Mouse (Mus musculus) midbrain, postnatal 0 days (tissue): Measurements from ENCODE around the gene Pcnp. TPM values are rescaled to one million over a fixed set of nuclear protein-coding genes. Genes with fewer than 3 reads are reported as not detected.

Experiments
- ATAC-seq: fragments of 200-750 bp; cut with Nextera tagmentation; 2 replicates; pipeline ENCODE4 v1.8.0; 2017; ENCODE audit warnings: moderate number of reproducible peaks, mild to moderate bottlenecking, moderate TSS enrichment, moderate library complexity; ENCODE audit not compliant: low FRiP score
- DNase-seq: peaks from one replicate; pipeline ENCODE4 v3.0.0-alpha.2; 2015; ENCODE audit warnings: low spot score
- H3K27ac ChIP-seq: fragments of 300-500 bp; sonication (generic); 2 replicates; pipeline ENCODE4 v1.5.1; 2014; ENCODE audit warnings: low read depth, mild to moderate bottlenecking, low read length, mixed read lengths
- H3K27me3 ChIP-seq: fragments of 300-500 bp; sonication (generic); 2 replicates; pipeline ENCODE4 v1.6.1; 2014; ENCODE audit warnings: low read length, control low read depth, mixed read lengths; ENCODE audit not compliant: insufficient read depth
- H3K36me3 ChIP-seq: fragments of 300-500 bp; sonication (generic); 2 replicates; pipeline ENCODE4 v1.6.1; 2014; ENCODE audit warnings: low read length, control low read depth, mixed read lengths; ENCODE audit not compliant: insufficient read depth
- H3K4me1 ChIP-seq: fragments of 300-500 bp; sonication (generic); 2 replicates; pipeline ENCODE4 v1.6.1; 2014; ENCODE audit warnings: mild to moderate bottlenecking, control low read depth, antibody characterized with exemption, low read length, mixed read lengths; ENCODE audit not compliant: insufficient read depth
- H3K4me2 ChIP-seq: fragments of 300-500 bp; sonication (generic); 2 replicates; pipeline ENCODE4 v1.6.1; 2014; ENCODE audit warnings: low read depth, mild to moderate bottlenecking, low read length, mixed read lengths; ENCODE audit not compliant: poor library complexity, severe bottlenecking
- H3K4me3 ChIP-seq: fragments of 300-500 bp; sonication (generic); 2 replicates; pipeline ENCODE4 v1.5.1; 2014; ENCODE audit warnings: low read depth, mild to moderate bottlenecking, low read length, moderate library complexity
- H3K9ac ChIP-seq: fragments of 300-500 bp; sonication (generic); replicated peaks from 2 replicates; pipeline ENCODE4 v1.6.1; 2014; ENCODE audit warnings: mild to moderate bottlenecking, low read length, moderate library complexity, mixed read lengths; ENCODE audit not compliant: poor library complexity, severe bottlenecking
- H3K9me3 ChIP-seq: fragments of 300-500 bp; sonication (generic); 2 replicates; pipeline ENCODE4 v1.6.1; 2016; ENCODE audit warnings: low read length, control low read depth
- CTCF ChIP-seq: IDR thresholded peaks from 2 replicates; pipeline ENCODE4 v1.5.1; 2016; ENCODE audit warnings: antibody characterized with exemption, mild to moderate bottlenecking
- WGBS: fragments of 180-500 bp; shearing (Covaris S2); extraction: QIAGEN DNeasy Blood & Tissue Kit; methylation state at CpG from one replicate; pipeline ENCODE4 v1.1.7; 2014; 5-methylcytosine and 5-hydroxymethylcytosine counted together
- polyA plus RNA-seq: library from polyadenylated mRNA; unstranded; fragments of >200 nt; fragmentation: Nextera tagmentation; extraction: Ambion mirVana; gene quantifications from 2 replicates; pipeline ENCODE4 v1.2.1, GENCODE M21; 2015
- total RNA-seq: library from RNA; depleted of rRNA; stranded (reverse); fragments of >200 nt; gene quantifications from 2 replicates; pipeline ENCODE4 v1.2.3, GENCODE M21; 2014

The Pcnp gene
- total and polyA plus RNA-seq, 2 experiments from 2014 or later, result 76.5 to 233 TPM

DNA sequence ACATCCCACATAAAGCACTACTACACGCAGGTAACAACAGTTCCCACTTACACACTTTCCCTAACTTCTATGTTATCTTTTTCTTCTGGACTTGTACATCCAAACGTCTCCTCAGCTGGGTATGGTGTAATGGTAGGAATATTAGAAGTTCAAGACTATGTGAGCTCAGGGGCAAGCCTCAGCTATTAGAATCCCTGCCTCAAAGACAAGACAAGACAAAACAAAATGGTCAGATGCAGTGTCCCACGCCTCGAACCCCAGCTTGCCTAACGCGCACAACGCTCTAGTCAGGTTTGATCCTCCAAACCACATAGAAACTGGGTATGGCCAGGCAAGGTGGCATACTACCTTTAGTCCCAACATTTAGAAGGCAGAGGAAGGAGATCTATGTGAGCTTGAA is 9.9 kb downstream of the Pcnp start:
- no peaks in the 10 kb centered on the region for H3K4me1 ChIP-seq
- H3K36me3 ChIP-seq, result peaks cover 27% of the 10 kb centered on the region

DNA sequence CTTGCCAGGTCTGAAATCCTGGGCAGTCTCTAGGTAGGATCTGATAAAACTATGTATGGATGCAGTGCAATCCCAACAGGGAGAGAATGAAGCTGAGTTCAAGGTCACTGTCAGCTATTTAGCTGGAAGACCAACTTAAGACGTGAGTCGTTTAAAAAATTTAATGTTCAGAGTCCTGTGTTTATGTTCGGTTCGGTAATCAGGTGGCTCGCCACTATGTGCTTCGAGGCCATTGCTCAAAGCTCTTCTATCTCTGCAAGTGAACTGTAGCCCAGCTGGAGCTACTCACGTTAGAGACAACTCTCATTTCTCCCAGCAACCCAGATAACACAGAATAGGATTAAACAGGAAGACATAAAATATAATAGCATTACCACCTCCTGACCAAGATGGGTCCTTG is 15.5 kb downstream of the Pcnp start:
- Histone ChIP-seq H3K4me3 (no peak overlapping the region), H3K9me3 (no peaks in the 10 kb centered on the region), H3K27me3 (no peaks in the 10 kb centered on the region), H3K9ac (no peak overlapping the region), H3K4me2 (no peak overlapping the region), H3K27ac (no peak overlapping the region), H3K36me3 (peaks cover 20% of the 10 kb centered on the region), H3K4me1 (no peaks in the 10 kb centered on the region)
- ATAC-seq (no peak), DNase-seq (no peak)
- no peak for TF ChIP-seq CTCF
- WGBS, result 84% methylated on average over 7 of the region's 7 CpGs

More for the DNA sequence above, 9.9 kb downstream of the Pcnp start:
- no peaks in the 10 kb centered on the region for H3K9me3 ChIP-seq
- ATAC-seq (no peak), DNase-seq (no peak)
- no peak overlapping the region for H3K4me3 ChIP-seq
- H3K9ac ChIP-seq, result no peak overlapping the region
- no peak overlapping the region for H3K4me2 ChIP-seq
- TF ChIP-seq CTCF, result no peak
- WGBS, result 99% methylated on average over 7 of the region's 7 CpGs
- no peaks in the 10 kb centered on the region for H3K27me3 ChIP-seq
- H3K27ac ChIP-seq, result no peak overlapping the region

DNA sequence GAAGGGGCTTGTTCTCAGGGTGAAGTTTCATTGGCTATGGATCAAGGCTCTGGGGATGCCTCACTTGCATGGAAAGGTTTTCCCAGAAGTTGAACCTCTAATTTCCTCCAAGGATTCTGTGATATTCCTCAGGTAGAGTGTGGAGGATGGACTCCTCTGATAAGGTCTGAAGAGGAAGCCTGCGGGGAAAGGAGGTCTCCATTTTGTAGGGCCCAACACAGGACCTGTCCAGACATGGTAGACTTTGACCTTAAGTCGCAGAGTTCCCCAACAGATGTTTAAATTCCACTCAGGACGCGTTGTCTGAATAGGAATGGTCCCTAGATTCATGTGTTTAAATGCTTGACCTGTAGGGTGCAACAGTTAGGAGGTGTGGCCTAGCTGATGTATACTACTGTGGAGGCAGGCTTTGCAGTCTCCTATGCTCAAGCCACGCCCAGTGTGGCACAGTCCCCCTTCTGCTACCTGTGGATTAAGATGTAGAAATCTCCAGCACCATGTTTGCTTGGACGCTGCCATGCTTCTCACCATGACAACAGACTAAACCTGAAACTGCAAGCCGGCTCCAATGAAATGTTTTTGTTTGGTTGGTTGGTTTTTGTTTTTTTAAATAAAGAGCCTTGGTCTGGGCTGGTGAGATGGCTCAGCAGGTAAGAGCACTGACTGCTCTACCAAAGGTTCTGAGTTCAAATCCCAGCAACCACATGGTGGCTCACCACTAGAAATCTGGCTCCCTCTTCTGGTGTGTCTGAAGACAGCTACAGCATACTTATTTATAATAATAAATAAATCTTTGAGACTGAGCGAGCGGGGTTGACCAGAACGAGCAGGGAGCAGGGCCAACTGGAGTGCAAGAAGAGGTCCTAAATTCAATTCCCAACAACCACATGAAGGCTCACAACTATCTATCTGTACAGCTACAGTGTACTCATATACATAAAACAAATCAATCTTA is 16.5 kb downstream of the Pcnp start:
- Histone ChIP-seq H3K27ac (no peak overlapping the region), H3K4me2 (no peak overlapping the region), H3K4me1 (no peaks in the 10 kb centered on the region), H3K27me3 (no peaks in the 10 kb centered on the region), H3K9me3 (no peaks in the 10 kb centered on the region), H3K4me3 (no peak overlapping the region), H3K9ac (no peak overlapping the region), H3K36me3 (peaks cover 15% of the 10 kb centered on the region)
- ATAC-seq, result peak; percentile 27; the same call in 1 of the 2 replicates
- WGBS, result 89% methylated on average over 10 of the region's 10 CpGs
- no peak for DNase-seq
- peak; percentile 29 for TF ChIP-seq CTCF

DNA sequence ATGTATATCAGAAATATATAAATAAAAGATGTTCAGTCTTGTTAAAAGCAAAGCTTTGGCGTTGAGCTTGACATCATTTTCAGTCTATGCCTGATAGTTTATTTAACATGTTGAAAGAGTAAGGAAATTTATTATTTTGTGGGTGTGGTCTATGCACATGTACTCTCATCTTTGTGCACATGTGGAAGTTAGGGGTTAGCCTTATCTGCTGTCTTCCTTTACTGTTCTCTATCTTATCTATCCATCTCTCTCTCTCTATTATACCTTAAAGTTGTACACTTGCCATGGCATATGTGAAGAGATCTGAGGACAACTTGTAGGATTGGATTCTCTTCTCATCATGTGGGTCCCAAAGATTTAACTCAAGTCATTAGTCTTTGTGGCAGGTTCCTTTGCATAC is 20.7 kb downstream of the Pcnp start:
- Histone ChIP-seq H3K9me3 (no peaks in the 10 kb centered on the region), H3K4me3 (no peak overlapping the region), H3K36me3 (peaks cover 24% of the 10 kb centered on the region), H3K27ac (no peak overlapping the region), H3K4me1 (no peaks in the 10 kb centered on the region), H3K27me3 (no peaks in the 10 kb centered on the region), H3K4me2 (no peak overlapping the region), H3K9ac (no peak overlapping the region)
- no peak for DNase-seq
- 93% methylated on average over 1 of the region's 1 CpGs for WGBS
- no peak for ATAC-seq
- TF ChIP-seq CTCF, result no peak

DNA sequence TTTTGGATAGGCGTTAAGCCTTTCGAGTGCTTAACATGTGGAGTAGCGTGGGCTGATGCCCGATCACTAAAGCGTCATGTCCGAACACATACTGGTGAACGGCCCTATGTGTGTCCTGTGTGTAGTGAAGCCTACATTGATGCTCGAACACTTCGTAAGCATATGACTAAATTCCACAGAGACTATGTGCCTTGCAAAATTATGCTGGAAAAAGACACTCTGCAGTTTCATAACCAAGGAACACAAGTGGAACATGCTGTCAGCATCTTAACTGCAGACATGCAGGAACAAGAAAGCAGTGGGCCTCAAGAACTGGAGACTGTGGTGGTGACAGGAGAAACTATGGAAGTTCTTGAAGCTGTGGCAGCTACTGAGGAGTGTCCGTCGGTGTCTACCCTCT is 22.7 kb downstream of the Pcnp start:
- H3K9me3 ChIP-seq, result no peaks in the 10 kb centered on the region
- 95% methylated on average over 11 of the region's 11 CpGs for WGBS
- H3K9ac ChIP-seq, result no peak overlapping the region
- no peak overlapping the region for H3K27ac ChIP-seq
- no peaks in the 10 kb centered on the region for H3K4me1 ChIP-seq
- DNase-seq (no peak), ATAC-seq (no peak)
- H3K4me2 ChIP-seq, result no peak overlapping the region
- peaks cover 21% of the 10 kb centered on the region for H3K36me3 ChIP-seq
- no peaks in the 10 kb centered on the region for H3K27me3 ChIP-seq
- TF ChIP-seq CTCF, result no peak
- H3K4me3 ChIP-seq, result no peak overlapping the region

DNA sequence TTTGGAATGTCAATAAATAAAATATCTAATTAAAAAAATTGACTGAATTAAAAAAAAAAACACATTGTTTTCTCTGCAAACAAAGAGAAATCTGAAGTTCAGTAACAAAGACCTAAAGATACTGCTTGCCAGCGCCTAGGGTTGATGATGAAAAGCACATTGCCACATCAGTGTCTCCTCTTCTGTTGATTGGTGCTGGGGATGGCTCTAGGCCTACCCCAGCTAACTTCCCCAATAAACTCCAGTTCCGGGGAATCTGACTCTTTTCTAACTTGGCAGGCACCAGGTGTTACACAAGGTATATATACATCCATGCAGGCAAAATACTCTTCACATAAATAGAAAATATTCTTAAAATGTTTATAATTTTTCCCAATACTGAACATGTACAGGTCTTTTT is 35.3 kb downstream of the Pcnp start:
- no peak for TF ChIP-seq CTCF
- Histone ChIP-seq H3K9ac (no peak overlapping the region), H3K27me3 (no peaks in the 10 kb centered on the region), H3K4me1 (no peaks in the 10 kb centered on the region), H3K4me3 (no peak overlapping the region), H3K4me2 (no peak overlapping the region), H3K36me3 (peaks cover 30% of the 10 kb centered on the region), H3K9me3 (no peaks in the 10 kb centered on the region), H3K27ac (no peak overlapping the region)
- ATAC-seq (no peak), DNase-seq (no peak)
- 100% methylated on average over 2 of the region's 2 CpGs for WGBS
